Mouse (Mus musculus) urinary bladder, adult 18-20 months (tissue): ENCODE measurements at regions not wholly inside any gene's neighbourhood (a gene's known extent, or its start where the extent isn't known, plus 50 kb on each side); places are given as distances from the start of the nearest gene placed in this dataset.

Experiments
- DNase-seq, 2 experiments: peaks; one replicate each; pipeline ENCODE4 v3.0.0; 2022; ENCODE audit warnings: low spot score in 2 of 2, mixed read lengths in 2 of 2

DNA sequence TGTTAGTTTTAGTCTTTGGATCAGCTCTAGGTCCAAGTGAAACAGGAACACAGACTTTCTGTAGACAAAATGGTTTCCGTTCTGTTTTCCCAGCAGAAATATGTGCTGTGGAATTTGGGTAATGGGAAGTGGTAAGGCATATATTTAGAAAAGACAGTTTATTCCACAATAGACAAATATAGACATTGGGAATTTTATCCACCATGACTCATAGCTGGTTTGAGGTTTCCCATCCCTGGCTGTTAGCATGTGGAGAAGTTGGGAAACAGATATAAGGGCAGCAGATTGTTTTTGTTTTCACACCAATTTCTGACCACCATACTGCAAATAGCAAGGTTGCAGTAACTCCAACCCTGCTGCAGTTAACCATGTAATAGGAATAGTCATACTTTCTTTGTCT lies 385.0 kb upstream of the Adam34 start:
- DNase-seq, result no peak

DNA sequence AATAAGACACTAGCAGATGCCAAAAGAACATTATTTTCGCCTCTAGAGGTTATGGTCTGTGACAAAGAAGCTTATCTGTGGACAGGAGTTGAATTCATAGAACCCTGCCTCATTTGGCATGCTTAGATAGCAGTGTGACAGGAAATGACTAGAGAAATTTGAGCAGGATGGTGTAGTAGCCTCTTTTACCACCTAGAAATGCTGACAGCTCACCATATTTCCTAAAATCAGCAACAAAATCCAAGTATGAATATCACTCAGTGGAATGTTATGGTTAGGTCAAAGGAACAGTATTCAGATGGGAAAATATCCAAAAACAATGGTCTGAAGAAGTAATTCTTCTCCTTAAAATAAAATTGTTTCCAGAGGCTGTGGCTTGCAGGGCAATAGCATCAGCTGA lies 383.6 kb upstream of the Adam34 start:
- DNase-seq, result no peak

GRCm38 (mm10) chr8:44082057-44082456 lies 372.2 kb upstream of the Adam34 start:
- no peak for DNase-seq

GRCm38 (mm10) chr8:44058846-44059245 lies 349.0 kb upstream of the Adam34 start:
- no peak for DNase-seq

DNA sequence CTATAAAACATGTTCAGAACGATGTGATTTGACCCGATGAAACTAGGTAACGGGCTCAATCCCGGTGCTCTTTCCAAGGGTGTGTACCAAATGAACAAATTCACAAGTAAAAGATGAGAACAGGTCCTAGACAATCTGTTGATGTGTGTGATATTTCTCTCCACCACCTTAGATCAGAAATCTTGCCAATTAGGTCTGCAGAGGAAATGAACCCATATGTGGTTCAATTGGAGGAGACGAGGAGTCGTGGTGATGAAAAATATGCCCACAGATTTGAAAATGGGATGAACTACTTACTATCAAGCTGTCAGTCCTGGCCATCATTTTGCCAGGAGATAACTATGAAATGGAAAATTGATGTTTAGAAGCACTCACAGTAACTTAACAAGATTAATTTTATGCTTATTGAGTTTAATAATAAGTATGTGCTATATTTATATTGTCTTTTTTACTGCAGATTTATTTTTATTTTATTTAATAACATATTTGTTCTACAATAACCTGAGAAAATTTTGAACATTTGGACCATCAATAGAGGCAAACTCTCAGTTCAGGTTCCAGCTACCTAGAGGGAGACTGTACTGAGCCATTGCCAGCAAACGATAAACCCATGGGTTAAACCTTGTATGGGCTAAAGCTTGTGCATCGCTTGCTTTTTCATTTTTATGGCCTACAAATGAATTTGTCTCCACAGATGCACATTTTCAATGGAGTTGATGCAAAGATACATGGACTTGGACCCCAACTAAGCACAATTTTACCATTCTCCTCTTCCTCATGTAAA lies 332.9 kb upstream of the Adam34 start:
- DNase-seq, result no peak

DNA sequence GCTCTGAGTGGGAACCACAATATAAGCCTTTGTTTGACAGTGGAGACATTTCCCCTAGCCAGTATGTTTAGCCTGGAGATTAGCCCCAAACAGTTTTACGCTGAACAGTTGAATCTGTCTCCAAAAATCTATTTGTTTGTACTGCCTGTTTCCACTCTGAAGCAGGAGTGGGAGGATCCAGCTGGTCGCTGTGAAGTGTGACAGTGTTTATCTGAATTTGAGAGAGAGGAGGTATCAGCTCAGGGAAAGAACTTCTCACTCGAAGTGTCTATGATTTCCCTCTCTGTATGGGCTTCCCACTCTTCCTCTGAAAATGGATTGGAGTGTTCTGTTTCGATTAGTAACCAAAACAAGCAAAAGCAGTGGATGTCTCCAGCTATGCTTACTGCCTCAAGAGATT lies 324.4 kb upstream of the Adam34 start:
- DNase-seq, result no peak

DNA sequence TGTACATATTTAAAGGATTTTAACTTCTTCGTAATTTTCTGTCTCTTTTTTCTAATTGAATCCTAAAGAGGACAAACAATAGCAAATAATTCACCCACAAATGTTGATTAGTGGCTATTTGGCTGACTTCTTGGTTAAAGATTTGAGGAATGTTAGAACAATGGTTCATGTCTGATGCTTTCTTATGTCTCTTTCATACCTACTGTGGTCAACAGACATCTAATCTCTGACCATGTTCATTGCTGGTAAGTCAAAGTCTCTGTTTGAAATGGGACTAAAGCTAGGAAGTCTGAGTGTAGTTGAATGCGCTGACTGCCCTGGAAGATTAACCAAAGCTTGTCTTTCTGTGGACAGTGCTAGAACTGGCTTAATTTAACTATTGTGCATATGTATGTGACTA lies 321.5 kb upstream of the Adam34 start:
- DNase-seq, result no peak

- no peak for DNase-seq
Observed at GRCm38 (mm10) chr8:44030972-44031371, 321.1 kb upstream of the Adam34 start.

DNA sequence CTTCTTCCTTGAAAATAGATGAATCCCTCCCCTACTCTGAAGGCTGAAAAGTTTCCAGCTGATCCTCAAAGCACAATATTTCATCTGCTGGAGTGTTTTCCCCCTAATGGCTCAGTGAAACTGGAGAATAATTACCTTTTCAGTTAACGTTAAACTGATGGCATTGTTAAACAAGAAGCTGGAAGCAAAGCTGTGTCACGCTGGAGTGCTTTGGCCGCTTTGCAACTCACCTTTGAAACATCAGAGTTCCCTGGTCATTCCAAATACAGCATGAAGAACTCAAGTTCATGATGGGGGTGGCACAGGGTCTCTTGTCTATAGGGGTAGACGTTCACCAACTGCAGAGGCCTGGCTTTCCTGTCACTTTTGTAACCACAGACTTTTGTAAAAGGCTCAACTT lies 317.9 kb upstream of the Adam34 start:
- DNase-seq, result no peak

- DNase-seq, result peak; percentile 1 to 11
Observed at GRCm38 (mm10) chr8:44025926-44026325, 316.1 kb upstream of the Adam34 start.

DNA sequence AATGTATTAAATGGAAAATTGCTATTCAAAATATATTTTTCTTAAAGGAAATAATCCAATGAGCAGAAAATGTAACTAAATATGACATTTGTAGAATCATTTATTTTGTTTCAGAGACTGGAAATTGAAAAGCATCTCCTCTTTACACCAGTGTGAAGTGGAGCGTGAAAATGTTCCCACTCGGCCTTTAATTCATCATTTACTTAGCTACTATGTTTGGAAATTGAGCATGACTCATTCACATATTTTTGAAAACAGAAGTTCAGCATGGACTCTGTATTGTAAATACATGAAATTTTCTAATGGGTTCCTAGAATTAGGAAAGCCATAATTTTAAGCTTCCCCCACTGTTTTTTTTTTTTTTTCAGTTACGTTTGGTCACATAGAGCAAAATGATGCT lies 314.2 kb upstream of the Adam34 start:
- no peak for DNase-seq
